Mouse (Mus musculus): ENCODE measurements at regions not wholly inside any gene's neighbourhood (a gene's known extent, or its start where the extent isn't known, plus 50 kb on each side); places are given as distances from the start of the nearest gene placed in this dataset.

DNA sequence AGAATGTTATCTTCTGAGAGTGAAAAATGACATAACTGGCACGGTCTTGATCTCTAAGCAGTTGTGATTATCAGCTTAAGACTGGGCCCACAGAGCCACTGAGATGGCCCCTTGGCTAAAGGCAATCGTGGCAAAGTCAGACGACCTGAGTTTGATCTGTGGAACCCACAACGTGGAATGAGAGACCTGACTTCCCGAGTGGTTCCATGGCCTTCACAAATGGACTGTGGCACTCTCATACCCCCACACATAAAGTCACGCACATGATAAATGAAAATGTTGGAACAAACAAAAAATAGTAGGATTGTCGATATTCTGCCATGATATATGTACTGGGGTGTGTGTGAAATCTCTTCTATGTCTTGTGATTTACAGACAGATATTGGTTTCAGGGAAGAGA is 192.5 kb upstream of the Krr1 start:
- DNase-seq (ENCODE audit: low spot score in 2 of 2) = no peak

DNA sequence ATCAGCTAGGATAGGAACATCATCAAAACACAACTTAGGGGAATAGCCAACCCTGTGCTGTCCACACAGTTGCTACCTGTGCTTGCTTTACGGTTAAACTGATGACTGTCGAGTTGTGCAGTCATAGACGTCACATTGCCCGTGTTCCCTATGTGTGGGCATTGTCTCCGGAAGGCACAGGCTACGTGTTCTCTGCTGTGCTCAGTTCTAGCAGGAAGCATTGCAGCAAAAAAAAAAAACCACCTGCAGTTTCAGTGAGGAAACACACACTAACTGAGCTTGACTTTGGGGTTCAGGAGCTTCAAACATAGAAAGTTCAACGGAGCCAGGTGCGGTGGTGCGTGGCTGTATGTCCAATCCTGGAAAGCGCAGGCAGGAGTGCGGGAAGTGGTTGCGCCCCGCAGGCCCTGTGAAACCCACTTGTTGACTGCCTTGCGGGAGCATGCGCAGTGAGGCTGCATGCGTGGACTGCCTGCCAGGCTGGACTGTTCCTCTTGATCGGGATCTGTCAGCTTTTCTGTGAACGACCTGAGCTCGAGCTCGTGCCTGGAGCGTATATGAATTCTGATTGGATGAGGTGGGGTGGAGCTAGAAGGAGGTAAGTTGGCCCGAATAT is 190.2 kb upstream of the Krr1 start:
- no peak for DNase-seq (ENCODE audit: low spot score in 2 of 2)

DNA sequence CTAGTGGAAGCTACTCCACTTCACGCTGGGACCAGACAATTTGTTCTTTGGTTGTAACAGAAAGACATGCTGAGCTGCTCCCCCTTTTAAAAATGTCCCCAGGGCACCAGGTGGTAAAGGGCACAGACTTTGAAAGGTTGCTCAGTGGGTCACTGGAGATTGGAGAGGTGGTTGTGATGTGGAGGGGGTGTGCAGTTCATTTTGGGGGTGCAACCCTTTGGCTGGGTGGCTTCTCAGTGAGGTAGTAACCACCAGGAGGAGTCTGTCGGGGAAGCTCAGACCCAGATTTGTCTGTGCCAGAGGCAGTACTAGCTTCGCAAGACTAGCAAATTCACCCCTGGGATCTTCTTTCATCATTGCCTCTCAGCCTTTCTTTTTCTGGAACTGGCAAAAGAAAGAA is 189.0 kb upstream of the Krr1 start:
- DNase-seq (ENCODE audit: low spot score in 2 of 2) = no peak

DNA sequence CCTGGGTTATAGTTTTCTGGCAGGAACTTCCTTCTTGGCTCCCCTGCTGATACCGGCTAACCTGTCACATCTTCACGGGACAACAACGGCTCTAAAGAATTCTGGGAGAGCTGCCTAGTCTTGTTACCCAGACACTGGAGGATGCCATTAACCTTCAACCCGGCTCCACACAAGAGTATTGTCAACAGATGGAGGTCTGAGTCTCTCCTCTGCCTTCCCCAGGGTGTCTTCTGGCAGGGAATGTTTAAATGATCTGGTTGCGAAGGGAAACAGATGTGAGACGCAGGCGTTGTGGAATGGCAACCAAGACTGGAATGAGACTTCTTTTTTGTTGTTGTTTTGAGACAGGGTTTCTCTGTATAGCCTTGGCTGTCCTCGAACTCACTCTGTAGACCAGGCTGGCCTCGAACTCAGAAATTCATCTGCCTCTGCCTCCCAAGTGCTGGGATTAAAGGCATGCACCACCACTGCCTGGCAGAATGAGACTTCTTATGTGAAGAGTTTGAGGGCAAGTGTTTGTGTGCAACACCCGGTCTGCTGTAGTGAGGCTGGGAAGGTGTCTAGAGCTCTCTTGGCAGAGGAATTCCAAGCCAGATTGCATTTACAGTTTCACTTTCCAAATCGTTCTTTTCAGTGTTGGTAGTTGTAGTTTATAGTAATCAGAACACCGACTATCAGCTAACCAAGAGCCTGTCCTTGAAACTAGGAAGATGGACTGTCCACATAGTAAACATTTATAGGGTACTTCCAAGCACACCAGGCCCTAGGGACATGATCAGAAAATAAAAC is 188.2 kb upstream of the Krr1 start:
- DNase-seq (ENCODE audit: low spot score in 2 of 2) = peak; percentile 17 to 27

DNA sequence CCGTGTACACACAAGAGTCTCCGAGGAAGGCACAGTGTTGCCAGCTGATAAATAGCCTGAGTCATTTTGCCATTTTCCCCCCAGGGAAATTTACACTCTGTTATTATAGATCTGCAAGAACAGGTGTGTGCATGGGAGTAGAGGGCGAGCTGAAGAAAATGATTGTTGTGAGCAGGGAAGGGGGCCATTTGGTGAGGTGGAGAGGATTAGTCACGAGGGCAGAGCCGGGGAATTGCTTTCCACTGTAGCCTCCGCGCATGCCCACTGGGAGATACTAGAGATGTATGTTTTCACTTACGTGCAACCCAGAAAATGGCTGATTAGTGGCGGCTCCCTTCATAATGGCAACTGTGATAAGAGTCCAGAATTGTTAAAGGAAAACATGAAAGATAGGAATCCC is 185.3 kb upstream of the Krr1 start:
- no peak for DNase-seq (ENCODE audit: low spot score in 2 of 2)

DNA sequence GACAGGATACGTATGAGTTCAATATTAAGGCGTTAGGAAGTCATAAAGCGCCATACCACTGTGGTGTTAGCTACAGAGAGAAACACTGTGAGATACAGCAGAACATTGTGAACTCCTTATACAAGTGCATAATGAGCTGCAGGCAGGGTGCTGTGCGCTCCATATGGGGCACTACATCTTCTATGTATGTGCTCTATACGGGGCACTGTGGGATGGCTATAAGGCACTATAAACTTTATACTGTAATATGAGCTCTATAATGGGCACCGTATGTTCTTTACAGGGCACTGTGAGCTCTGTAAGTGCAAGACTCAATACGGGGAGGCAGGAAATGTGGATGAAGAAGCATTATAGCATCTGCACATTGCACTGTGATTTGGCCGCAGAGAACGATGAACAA is 183.2 kb upstream of the Krr1 start:
- no peak for DNase-seq (ENCODE audit: low spot score in 2 of 2)

DNA sequence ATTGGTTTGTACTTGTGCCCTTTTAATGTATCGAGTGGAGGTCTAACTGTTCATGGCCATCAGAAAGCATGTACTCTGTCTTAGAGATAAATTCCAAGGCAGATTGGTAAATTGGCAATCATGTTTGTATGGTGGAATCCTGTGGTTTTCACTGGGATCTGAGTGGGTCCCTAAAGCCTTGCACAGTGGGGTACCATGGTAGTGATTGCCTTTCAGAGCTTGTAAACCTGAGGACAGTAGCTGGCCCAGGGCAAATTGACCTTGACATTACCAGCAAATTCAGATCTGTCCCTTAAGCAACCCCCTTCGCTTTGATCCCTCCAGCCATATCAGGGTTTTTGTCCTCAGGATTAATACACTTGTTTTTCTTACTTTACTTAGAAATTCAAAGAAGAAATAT is 181.6 kb upstream of the Krr1 start:
- no peak for DNase-seq (ENCODE audit: low spot score in 2 of 2)

DNA sequence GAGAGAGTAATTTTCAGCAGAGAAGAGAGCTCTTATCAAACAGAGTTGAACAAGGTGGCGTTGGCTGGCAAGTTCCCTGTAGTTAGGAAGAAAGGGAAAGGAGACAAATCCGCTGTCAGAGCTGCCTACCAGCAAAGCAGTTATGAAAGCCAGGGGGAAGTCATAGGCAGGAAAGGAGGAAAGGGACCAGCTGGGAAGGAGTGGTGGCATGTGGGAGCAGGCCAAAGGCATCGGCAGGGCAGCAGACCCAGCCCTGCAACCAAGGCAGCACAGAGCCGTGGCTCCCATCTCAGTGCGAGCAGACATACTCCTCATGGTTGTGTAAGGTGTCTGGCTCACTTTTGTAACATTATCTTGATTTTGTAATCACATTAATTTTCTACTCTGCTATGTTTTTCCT is 177.4 kb upstream of the Krr1 start:
- no peak for DNase-seq (ENCODE audit: low spot score in 2 of 2)

DNA sequence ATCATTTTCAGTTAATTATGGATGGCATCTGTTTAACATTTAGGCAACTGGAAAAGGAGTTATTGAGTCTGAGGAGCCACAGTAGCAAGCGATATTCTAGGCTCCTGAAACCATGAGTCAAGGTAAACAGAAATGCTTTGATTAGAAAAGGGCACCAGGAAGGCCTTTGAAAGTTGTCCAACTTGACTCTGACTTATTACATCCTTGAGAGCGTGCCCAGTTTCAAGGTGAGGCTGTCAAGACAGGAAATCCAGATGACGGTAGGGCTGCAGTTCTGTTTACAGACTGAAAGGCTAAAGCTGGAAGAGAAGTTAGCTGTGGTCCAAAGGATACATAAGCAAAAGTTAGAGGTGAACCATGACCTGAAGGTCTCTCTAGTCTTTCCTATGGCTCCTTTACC is 176.7 kb upstream of the Krr1 start:
- DNase-seq (ENCODE audit: low spot score in 2 of 2) = no peak

DNA sequence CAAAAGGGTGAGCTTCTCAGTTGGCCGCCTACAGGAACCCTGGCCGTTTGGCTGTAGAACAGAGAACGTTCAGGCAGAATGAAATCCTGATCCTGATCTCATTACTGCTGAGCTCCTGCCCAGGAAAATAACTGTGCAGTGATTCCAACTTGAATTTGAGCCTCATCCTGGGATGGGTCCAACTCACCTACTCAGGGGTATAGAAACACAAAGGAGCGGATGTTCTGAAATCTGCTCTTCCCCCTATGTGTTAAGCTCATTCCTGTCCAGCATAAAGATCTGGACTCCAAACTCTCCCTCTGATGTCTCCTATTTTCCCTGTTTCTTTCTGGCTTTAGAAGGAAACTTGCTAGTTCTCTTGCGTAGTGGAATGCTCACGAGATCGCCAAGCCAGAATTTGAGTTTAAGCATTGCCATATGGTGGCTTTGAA is 173.6 kb upstream of the Krr1 start:
- no peak for DNase-seq (ENCODE audit: low spot score in 2 of 2)

DNA sequence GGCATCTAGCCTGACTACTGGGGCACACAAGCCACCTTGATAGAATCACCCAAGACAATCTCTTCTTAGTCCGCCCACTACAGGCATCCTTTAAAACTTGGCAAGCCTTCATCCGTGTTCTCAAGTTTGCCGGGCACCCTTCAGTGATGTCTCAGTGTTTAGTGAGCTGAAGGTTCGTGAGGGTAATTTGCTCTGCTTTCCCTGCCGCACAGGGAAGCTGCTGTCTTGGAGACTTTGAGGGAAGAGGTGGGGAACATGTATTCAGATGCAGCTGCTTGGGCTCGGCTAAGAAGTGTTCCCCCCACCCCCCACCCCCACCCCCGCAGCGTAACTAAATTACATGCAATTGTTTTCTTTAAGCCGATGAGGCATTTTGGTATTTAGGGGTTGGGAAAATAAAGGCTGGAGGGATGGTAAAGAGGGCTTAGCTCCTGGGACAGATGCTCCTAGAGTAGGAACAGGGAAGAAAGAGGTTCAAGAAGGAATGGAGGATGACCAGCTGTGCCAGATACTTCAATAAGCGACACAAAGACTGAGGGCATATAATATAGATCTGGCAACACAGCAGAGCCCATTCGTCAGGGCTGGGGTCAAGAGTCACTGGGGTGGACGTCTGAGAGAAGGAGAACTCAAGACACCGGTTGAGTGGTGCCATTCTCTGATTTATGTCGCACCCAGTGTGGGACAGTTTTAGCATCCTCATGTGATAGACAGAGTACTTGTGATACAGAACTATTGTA is 172.4 kb upstream of the Krr1 start:
- no peak for DNase-seq (ENCODE audit: low spot score in 2 of 2)

DNA sequence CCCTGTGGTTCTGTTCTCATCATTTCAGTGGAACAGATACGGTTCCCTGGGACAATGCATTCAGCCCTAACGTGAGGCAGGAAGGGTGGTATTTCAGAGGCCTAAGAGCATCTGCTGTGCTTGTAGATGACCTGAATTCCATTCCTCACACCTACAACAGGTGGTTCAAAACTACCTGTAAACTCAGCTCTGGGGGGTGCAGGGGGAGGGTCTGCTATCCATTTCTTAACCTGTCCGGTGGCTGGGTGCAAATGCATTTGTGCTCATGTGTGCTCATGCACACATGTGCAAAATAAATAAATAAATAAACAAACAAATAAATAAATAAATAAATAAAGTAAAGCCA is 171.9 kb upstream of the Krr1 start:
- DNase-seq (ENCODE audit: low spot score in 2 of 2) = no peak

DNA sequence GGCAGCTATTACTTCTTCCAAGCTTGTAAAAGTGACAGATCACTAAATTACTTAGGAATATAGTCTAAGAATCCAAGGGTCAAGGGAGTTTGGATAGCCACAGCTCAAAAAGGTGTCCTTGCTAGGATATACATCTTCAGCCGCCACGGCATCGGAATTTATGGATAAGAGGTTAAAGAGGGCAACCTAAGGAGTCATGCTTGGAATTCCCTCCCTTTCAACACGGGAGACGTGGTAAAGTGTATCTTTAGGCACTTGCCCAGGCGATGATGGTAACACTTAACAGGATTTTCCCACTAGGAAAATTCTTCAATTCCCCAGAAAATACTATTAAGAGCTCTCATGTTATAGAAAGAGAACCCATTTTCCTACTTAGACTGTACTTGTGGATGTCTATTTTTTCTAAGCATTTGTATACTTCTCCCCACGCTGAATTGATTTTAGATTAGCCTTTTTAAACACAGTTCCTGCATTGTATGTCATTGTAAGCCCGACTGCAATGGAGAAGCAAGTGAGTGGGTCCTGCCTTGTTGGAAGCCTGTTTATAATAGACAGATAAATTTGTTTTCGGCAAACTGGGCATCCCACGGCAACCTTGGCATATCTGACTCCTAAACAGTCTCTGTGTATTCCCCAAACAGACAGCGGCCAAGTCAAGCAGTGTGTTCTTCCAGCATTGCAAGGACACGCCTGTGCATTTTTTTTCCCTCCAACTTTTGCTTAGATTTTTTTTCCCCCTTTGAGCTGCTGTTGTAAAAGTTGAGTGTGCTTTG is 171.3 kb upstream of the Krr1 start:
- peak in 1 of 2 experiments; percentile 19 for DNase-seq (ENCODE audit: low spot score in 2 of 2)

DNA sequence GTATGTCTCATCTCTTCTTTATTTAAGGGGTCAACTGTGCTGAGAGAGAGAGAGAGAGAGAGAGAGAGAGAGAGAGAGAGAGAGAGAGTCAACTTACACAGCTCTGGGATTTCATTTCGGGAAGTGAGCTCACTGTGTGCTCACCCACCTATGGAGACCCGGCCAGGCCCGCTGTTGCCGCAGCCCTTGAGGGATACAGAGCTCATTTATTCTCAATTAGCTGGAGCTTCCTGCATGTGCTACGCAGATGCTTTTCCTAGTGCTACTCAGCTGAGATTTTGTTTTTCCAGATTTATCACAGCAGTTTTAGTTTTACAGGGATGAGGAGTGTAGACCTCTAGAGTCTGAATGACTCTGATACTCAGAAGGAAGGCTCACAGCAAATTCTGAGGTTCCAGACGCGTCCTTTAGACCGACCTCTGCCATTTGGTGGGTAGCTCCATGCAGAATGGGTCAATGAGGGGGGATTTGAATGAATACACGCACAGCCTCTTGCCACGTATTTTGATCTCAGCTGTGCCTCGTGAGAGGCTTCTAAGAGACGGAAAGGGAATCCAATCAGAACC is 170.6 kb upstream of the Krr1 start:
- DNase-seq (ENCODE audit: low spot score in 2 of 2) = peak; percentile 42 to 46

DNA sequence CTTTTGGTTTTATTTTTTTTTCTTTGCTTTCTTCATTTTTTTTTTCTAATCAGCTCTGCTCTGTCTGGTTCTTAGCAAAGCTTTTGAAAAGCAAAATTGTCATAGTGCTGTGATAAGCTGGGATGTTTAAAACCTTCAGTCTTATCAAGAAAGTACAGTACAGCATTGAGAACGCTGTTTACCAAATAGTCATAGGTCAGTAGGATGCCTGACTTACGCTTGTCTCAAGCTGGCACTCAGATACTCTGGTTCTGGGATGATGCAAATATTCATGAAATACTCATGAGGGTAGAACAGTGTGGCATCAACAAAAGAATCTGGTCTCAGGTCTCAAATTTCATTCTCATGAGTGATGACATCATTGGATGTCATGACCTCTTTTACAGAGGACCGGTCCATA is 166.1 kb upstream of the Krr1 start:
- no peak for DNase-seq (ENCODE audit: low spot score in 2 of 2)

DNA sequence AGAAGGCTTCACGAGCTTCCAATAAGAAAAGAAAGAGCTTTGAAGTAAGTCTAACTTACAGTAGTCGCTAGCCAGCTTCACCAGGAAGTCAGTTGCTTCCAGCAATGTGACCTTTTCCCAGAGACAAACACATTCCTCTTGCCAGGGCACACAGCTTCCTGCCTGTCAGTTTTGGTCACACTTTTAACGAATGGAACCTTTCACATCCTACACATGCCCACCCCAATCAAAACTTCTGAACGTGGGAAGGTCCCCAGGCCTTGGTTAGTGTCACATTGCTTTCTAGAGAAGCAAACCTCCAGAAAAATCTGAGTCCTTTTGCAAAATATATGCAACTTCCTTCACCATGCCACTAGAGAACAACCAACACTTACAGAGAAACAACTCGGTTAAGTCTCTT is 165.5 kb upstream of the Krr1 start:
- DNase-seq (ENCODE audit: low spot score in 2 of 2) = no peak

DNA sequence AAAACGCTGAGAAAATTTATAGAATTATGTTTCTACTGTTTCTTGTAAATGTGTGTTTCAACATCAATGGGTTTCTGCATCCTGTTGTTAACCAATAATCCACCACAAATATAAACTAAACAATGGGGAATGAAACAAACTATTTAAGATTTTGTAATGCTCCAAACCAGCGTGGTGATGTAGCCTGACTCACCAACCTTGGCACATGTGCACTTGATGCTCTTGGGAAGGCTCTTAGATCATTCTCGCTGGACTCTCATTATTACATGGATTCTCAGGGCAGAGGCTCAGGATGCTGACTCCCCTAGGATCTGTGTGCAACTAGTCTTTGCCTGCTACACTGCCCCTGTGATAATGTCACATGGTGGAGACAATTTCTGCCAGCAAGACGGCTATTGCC is 158.7 kb upstream of the Krr1 start:
- peak; percentile 21 to 31 for DNase-seq (ENCODE audit: low spot score in 2 of 2)

DNA sequence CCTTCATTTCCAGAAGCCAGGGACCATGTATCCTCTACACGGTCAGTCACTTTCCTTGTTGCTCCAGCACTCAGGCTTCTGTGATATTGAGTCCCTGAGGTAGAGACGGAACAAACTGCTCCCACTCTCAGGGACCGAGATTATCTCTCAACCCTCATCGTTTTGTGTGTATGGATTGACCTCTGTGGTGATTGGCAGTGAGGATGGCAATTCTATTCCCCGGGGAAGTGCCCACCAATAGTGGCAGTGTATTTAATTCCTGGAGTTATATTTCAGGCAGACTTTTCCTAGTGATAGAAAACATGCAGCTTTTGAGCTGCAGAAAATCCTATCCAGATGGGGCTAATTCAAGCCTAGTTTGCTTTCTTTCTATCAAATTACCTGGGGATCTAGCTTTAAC is 157.8 kb upstream of the Krr1 start:
- DNase-seq (ENCODE audit: low spot score in 2 of 2) = no peak

DNA sequence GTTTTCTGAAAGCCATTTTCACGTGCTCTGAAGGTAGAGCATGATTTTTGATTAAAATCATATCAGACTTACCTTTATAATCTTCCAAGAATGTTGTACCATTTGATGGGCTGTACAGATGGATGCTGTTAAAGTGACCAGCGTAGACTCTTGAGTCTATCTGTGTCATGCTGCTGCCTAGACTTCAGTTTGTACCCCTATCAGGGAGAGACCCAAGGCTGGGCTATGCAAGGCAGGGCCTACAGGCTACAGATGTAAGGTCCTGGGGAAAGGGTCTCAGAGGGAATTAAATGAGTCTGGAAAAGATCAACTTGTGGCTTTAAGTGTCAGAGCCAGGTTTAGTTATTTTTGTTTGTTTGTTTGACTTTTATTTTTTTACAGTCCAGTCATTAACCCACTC is 157.3 kb upstream of the Krr1 start:
- no peak for DNase-seq (ENCODE audit: low spot score in 2 of 2)

DNA sequence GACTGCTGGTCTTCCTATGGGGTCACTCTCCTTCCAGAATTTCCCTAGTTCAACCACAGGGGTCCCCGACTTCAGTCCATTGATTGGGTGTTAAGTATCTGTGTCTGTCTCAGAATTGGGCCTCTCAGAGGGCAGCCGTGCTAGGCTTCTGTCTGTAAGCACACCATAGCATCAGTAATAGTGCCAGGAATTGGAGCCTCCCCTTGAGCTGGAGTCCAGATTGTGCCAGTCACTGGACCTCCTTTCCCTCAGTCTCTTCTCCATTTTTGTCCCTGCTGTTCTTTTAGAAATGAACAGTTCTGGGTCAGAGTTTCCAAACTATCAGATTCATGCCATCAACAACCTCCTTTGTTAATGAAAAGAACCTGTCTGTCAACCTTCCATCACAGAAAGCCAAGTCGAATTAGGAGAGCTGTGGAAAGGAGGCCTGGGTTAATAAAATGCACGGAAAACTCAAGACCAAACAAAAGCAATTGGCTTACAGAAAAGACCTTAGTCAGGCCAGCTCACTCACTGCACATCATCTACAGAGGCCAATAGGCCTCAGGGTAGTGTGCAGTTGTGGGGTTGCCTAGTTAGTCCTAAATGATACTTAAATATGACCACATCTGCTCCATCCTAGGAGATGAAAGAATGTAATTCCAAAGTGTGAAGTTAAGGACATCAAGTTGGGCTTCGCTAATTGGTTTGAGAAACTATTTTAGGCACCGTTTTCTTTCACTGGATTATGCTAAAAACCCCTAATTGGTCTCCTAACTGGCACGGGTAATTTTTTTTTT is 156.5 kb upstream of the Krr1 start:
- DNase-seq (ENCODE audit: low spot score in 2 of 2) = no peak
